Mouse (Mus musculus) liver, embryonic 14.5 days (tissue): ENCODE data around the gene Cgrrf1.

Source experiments
- CTCF ChIP-seq: IDR thresholded peaks from 2 replicates; pipeline ENCODE4 v1.5.1; 2016; ENCODE audit warnings: antibody characterized with exemption, low read depth, control low read depth
- EP300 ChIP-seq: IDR thresholded peaks from 2 replicates; pipeline ENCODE4 v1.6.1; 2016; ENCODE audit warnings: antibody characterized with exemption, low read depth

DNA sequence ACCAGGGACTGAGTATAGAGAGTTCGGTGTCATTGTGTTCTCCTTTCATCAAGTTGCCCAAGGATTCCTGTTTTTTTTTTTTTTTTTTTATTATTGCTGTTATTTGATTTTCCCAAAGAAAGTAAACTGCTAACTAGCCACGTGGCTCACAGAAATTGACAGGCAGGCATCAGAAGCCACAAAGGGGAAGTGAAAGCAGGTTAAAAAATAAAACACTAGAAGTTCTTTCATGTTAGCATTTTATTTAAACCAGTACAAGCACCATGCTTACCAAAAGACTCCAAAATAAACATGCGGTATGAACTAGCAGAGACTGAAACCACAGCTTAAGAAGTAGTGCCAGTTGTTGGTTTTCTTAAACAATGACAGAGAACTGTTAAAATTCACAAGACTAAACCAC, 24.0 kb upstream of the Cgrrf1 start:
- TF ChIP-seq CTCF (no peak), EP300 (no peak)
